Mouse (Mus musculus): ENCODE data around the gene Cdc6. TPM values are rescaled to one million over a fixed set of nuclear protein-coding genes. Genes with fewer than 3 reads are reported as not detected.

Cdc6 gene
- polyA plus RNA-seq, 1 experiment: 2.4 TPM

DNA sequence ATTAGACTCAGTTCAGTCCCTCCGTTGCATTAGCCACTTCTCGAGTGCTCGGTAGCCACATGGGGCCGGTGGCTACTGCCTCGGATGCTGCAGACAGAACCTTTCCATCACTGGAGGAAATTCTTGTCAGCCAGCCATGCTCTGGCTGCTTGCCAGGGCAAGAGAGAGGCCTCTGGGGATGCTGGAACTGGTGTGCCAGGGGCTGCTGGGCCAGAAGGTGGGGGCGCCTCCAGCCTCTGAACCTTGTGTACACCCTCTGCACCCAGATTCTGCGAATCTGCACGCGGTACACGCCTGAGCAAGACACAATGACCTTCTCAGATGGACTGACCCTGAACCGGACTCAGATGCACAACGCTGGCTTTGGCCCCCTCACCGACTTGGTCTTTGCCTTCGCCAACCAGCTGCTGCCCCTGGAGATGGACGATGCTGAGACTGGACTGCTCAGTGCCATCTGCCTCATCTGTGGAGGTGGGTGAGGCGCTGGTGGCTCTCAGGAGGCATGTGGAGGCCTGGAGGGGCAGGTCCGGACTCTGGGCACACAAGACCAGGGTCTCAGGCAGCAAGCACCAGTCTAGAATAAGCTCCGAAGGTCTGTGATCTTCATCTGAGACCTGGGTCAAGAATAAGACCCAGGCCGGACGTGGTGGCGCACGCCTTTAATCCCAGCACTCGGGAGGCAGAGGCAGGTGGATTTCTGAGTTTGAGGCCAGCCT lies 63.9 kb downstream of the Cdc6 start:
- no peak for DNase-seq (ENCODE audit: low read depth, low spot score)
- WGBS: 75% methylated on average over 23 of the region's 23 CpGs

DNA sequence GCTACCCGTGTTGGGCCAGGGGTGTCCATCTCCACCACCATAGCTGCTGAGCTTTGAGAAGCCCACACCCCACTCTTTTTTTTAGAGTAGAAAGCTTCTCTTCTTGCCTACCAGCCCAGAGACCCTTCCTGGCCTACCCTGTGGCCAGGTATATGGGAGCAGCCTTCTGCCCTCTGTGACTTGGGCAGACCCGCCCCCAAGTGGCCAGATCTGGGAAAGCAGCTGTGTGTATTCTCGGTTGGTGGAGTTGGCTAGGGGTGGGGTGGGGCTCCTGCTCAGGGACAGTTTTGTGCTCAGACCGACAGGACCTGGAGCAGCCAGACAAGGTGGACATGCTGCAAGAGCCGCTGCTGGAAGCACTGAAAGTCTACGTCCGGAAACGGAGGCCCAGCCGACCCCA lies 64.6 kb downstream of the Cdc6 start:
- DNase-seq (ENCODE audit: low read depth, low spot score): no peak
- 56% methylated on average over 9 of the region's 9 CpGs for WGBS

DNA sequence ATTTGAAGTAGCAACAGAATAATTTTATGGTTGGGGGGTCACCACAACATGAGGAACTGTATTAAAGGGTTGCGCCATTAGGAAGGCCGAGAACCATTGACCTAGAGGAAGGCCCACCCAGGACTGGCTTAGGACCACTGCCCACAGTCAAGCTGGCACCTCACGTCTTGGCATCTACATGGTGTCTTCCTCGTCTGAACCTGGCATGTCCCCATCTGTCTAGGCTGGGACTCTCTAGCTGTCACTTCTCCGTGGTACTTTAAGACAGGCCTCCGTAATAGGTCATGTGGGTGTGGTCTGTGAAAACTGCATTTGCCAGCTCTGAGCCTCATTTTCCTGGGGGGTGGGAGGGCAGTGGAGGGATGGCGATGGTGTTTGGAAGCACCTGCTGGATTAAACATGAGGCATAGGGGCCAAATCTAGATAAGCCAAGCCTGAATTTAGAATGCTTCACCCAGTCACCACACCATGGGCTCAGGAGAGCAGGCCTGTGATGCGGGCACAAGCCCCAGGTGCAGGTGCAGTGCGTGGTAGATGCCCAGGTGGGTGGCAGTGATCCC lies 65.3 kb downstream of the Cdc6 start:
- DNase-seq (ENCODE audit: low read depth, low spot score): no peak
- 87% methylated on average over 9 of the region's 9 CpGs for WGBS

Other genes starting within 250 kb of the Cdc6 start
- 0.41 and 0.51 TPM in 2 replicates for gene Gsdma, start 243.4 kb upstream of the Cdc6 start, polyA plus RNA-seq (2012; rRNA removed)
- 186 and 196 TPM in 2 replicates for gene Psmd3, start 225.2 kb upstream of the Cdc6 start, polyA plus RNA-seq (2012; rRNA removed)
- gene Csf3, start 206.5 kb upstream of the Cdc6 start, polyA plus RNA-seq (2012; rRNA removed): not detected in 2 replicates
- 43.2 and 50.8 TPM in 2 replicates for gene Med24, start 178.4 kb upstream of the Cdc6 start, polyA plus RNA-seq (2012; rRNA removed)
- 55.9 and 83.8 TPM in 2 replicates for gene Thra, start 167.2 kb upstream of the Cdc6 start, polyA plus RNA-seq (2012; rRNA removed)
- gene Nr1d1, start 132.5 kb upstream of the Cdc6 start, polyA plus RNA-seq (2012; rRNA removed): 32.0 and 71.6 TPM in 2 replicates
- 22.1 and 32.3 TPM in 2 replicates for gene Msl1, start 112.3 kb upstream of the Cdc6 start, polyA plus RNA-seq (2012; rRNA removed)
- gene Casc3, start 102.9 kb upstream of the Cdc6 start, polyA plus RNA-seq (2012; rRNA removed): 21.1 and 23.8 TPM in 2 replicates
- gene Rapgefl1, start 71.0 kb upstream of the Cdc6 start, polyA plus RNA-seq (2012; rRNA removed): 29.2 and 37.4 TPM in 2 replicates
- gene Wipf2, start 44.2 kb upstream of the Cdc6 start, polyA plus RNA-seq (2012; rRNA removed): 9.9 and 13.8 TPM in 2 replicates
- 24.8 and 31.8 TPM in 2 replicates for gene Rara, start 20.0 kb downstream of the Cdc6 start, polyA plus RNA-seq (2012; rRNA removed)
- 1.1 and 1.4 TPM in 2 replicates for gene Gjd3, start 75.2 kb downstream of the Cdc6 start, polyA plus RNA-seq (2012; rRNA removed)
- 25.6 and 27.9 TPM in 2 replicates for gene Top2a, start 116.4 kb downstream of the Cdc6 start, polyA plus RNA-seq (2012; rRNA removed)
- gene Igfbp4, start 133.4 kb downstream of the Cdc6 start, polyA plus RNA-seq (2012; rRNA removed): 111 and 134 TPM in 2 replicates
- 30.1 and 51.4 TPM in 2 replicates for gene Tns4, start 181.5 kb downstream of the Cdc6 start, polyA plus RNA-seq (2012; rRNA removed)
- 5.8 and 7.7 TPM in 2 replicates for gene Ccr7, start 247.3 kb downstream of the Cdc6 start, polyA plus RNA-seq (2012; rRNA removed)

Measured in large intestine, adult 2 months (tissue).